Mouse (Mus musculus): Measurements from ENCODE around the gene Irak3. TPM values are rescaled to one million over a fixed set of nuclear protein-coding genes. Genes with fewer than 3 reads are reported as not detected.

Gene Irak3
- polyA plus RNA-seq, 1 experiment: 0.26 TPM

DNA sequence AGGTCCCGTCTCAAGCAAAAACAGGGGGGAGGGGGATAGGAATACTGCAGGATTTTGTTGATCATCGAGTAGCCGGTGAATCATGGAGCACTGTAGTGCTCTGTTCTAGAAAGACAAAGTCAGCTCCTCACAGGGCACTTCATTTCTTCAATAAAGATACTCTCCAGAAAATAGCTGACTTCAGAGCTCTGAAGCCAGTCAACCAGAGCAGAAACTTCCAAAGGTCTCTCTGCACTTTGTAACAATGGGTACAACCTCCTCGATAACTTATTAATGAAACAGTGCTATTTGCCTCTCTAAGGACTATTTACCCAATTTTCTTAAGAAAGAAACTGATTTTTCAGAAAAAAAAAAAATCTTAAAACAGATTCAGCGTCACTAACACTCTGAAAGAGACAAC, 106.2 kb downstream of the Irak3 start:
- Histone ChIP-seq H3K36me3 (ENCODE audit: control insufficient read depth, insufficient read depth) (peaks cover 26% of the 10 kb centered on the region), H3K27me3 (ENCODE audit: control insufficient read depth, insufficient read depth, insufficient read length) (no peaks in the 10 kb centered on the region), H3K79me2 (ENCODE audit: control insufficient read depth, insufficient read depth) (no peaks in the 10 kb centered on the region), H3K4me2 (ENCODE audit: low read depth) (no peak overlapping the region), H3K4me3 (no peak overlapping the region), H3ac (ENCODE audit: control insufficient read depth, insufficient read length) (no peak overlapping the region)
- TF ChIP-seq MYOG (IDR thresholded peaks at IDR 0.05; ENCODE audit: control insufficient read depth in 1 of 3, insufficient read depth in 1 of 3, insufficient read length in 2 of 3, low read depth in 2 of 3) (no peak), MYOD1 (IDR thresholded peaks at IDR 0.05; ENCODE audit: control insufficient read depth in 1 of 3, insufficient read length in 2 of 3, low read depth in 2 of 3) (no peak), POLR2AphosphoS2 (IDR thresholded peaks at IDR 0.05; ENCODE audit: insufficient read length, low read depth) (no peak), E2F4 (IDR thresholded peaks at IDR 0.05; ENCODE audit: insufficient read depth) (no peak), REST (IDR thresholded peaks at IDR 0.05; ENCODE audit: insufficient read depth, insufficient read length) (no peak), TCF3 (IDR thresholded peaks at IDR 0.05; ENCODE audit: insufficient read length, low read depth) (no peak), USF1 (IDR thresholded peaks at IDR 0.05; ENCODE audit: low read depth) (no peak), MAX (IDR thresholded peaks at IDR 0.05; ENCODE audit: low read depth) (no peak), POLR2A (IDR thresholded peaks at IDR 0.05; ENCODE audit: insufficient read length, low read depth) (no peak), CEBPB (IDR thresholded peaks at IDR 0.05; ENCODE audit: insufficient read depth, poor library complexity, severe bottlenecking) (no peak), SRF (IDR thresholded peaks at IDR 0.05; ENCODE audit: control insufficient read depth, insufficient read length, low read depth) (no peak), TCF12 (IDR thresholded peaks at IDR 0.05; ENCODE audit: insufficient read depth, poor library complexity, severe bottlenecking) (no peak)

DNA sequence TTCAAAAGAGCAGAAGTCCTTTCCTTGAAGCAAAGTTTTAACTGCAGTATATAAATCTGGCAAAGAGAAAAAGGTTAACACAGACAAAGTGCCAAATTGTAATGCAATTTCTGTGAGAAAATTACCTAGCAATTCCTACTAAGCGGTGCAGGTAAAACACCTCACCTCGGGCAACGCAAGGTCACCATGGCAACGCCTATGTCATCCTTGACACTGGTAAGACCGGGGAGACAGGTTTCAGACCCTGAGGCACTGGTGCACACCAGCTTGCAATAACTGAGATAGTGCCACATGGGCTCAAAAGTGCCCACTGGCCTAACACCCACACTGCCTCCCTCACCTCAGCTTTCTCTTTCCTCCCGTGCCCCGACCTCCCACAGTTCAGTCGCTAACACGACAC, 106.8 kb downstream of the Irak3 start:
- no peaks in the 10 kb centered on the region for H3K79me2 ChIP-seq (ENCODE audit: control insufficient read depth, insufficient read depth)
- H3K27me3 ChIP-seq (ENCODE audit: control insufficient read depth, insufficient read depth, insufficient read length): no peaks in the 10 kb centered on the region
- no peak for TF ChIP-seq CEBPB (IDR thresholded peaks at IDR 0.05; ENCODE audit: insufficient read depth, poor library complexity, severe bottlenecking)
- no peak for TF ChIP-seq TCF12 (IDR thresholded peaks at IDR 0.05; ENCODE audit: insufficient read depth, poor library complexity, severe bottlenecking)
- TF ChIP-seq E2F4 (IDR thresholded peaks at IDR 0.05; ENCODE audit: insufficient read depth): no peak
- no peak for TF ChIP-seq POLR2AphosphoS2 (IDR thresholded peaks at IDR 0.05; ENCODE audit: insufficient read length, low read depth)
- TF ChIP-seq USF1 (IDR thresholded peaks at IDR 0.05; ENCODE audit: low read depth): no peak
- TF ChIP-seq MYOG (IDR thresholded peaks at IDR 0.05; ENCODE audit: control insufficient read depth in 1 of 3, insufficient read depth in 1 of 3, insufficient read length in 2 of 3, low read depth in 2 of 3): no peak
- TF ChIP-seq MAX (IDR thresholded peaks at IDR 0.05; ENCODE audit: low read depth): no peak
- no peak for TF ChIP-seq REST (IDR thresholded peaks at IDR 0.05; ENCODE audit: insufficient read depth, insufficient read length)
- TF ChIP-seq TCF3 (IDR thresholded peaks at IDR 0.05; ENCODE audit: insufficient read length, low read depth): no peak
- no peak for TF ChIP-seq SRF (IDR thresholded peaks at IDR 0.05; ENCODE audit: control insufficient read depth, insufficient read length, low read depth)
- TF ChIP-seq MYOD1 (IDR thresholded peaks at IDR 0.05; ENCODE audit: control insufficient read depth in 1 of 3, insufficient read length in 2 of 3, low read depth in 2 of 3): no peak
- TF ChIP-seq POLR2A (IDR thresholded peaks at IDR 0.05; ENCODE audit: insufficient read length, low read depth): no peak
- no peak overlapping the region for H3K4me3 ChIP-seq
- H3K36me3 ChIP-seq (ENCODE audit: control insufficient read depth, insufficient read depth): peaks cover 24% of the 10 kb centered on the region
- no peak overlapping the region for H3K4me2 ChIP-seq (ENCODE audit: low read depth)
- H3ac ChIP-seq (ENCODE audit: control insufficient read depth, insufficient read length): no peak overlapping the region

GRCm38 (mm10) chr10:120092548-120092947, 109.4 kb downstream of the Irak3 start:
- Histone ChIP-seq H3K4me2 (ENCODE audit: low read depth) (no peak overlapping the region), H3K4me3 (no peak overlapping the region), H3K36me3 (ENCODE audit: control insufficient read depth, insufficient read depth) (peaks cover 21% of the 10 kb centered on the region), H3K27me3 (ENCODE audit: control insufficient read depth, insufficient read depth, insufficient read length) (no peaks in the 10 kb centered on the region), H3ac (ENCODE audit: control insufficient read depth, insufficient read length) (no peak overlapping the region), H3K79me2 (ENCODE audit: control insufficient read depth, insufficient read depth) (no peaks in the 10 kb centered on the region)
- TF ChIP-seq POLR2A (IDR thresholded peaks at IDR 0.05; ENCODE audit: insufficient read length, low read depth): no peak
- TF ChIP-seq MAX (IDR thresholded peaks at IDR 0.05; ENCODE audit: low read depth): no peak
- TF ChIP-seq E2F4 (IDR thresholded peaks at IDR 0.05; ENCODE audit: insufficient read depth): no peak
- TF ChIP-seq REST (IDR thresholded peaks at IDR 0.05; ENCODE audit: insufficient read depth, insufficient read length): no peak
- no peak for TF ChIP-seq TCF12 (IDR thresholded peaks at IDR 0.05; ENCODE audit: insufficient read depth, poor library complexity, severe bottlenecking)
- no peak for TF ChIP-seq SRF (IDR thresholded peaks at IDR 0.05; ENCODE audit: control insufficient read depth, insufficient read length, low read depth)
- no peak for TF ChIP-seq TCF3 (IDR thresholded peaks at IDR 0.05; ENCODE audit: insufficient read length, low read depth)
- TF ChIP-seq MYOG (IDR thresholded peaks at IDR 0.05; ENCODE audit: control insufficient read depth in 1 of 3, insufficient read depth in 1 of 3, insufficient read length in 2 of 3, low read depth in 2 of 3): no peak
- TF ChIP-seq MYOD1 (IDR thresholded peaks at IDR 0.05; ENCODE audit: control insufficient read depth in 1 of 3, insufficient read length in 2 of 3, low read depth in 2 of 3): no peak
- TF ChIP-seq POLR2AphosphoS2 (IDR thresholded peaks at IDR 0.05; ENCODE audit: insufficient read length, low read depth): no peak
- TF ChIP-seq USF1 (IDR thresholded peaks at IDR 0.05; ENCODE audit: low read depth): no peak
- TF ChIP-seq CEBPB (IDR thresholded peaks at IDR 0.05; ENCODE audit: insufficient read depth, poor library complexity, severe bottlenecking): no peak

Other genes starting within 250 kb of the Irak3 start
- gene Helb, start 89.1 kb downstream of the Irak3 start, polyA plus RNA-seq (2012; fragmentation: generic; extraction: Trizol): 5.4 TPM
- 229 TPM for gene Tmbim4, start 540 bp downstream of the Irak3 start, polyA plus RNA-seq (2012; fragmentation: generic; extraction: Trizol)
- gene Llph, start 24.9 kb upstream of the Irak3 start, polyA plus RNA-seq (2012; fragmentation: generic; extraction: Trizol): 28.3 TPM